Mouse (Mus musculus): ENCODE data around the gene Cdca7. TPM values are rescaled to one million over a fixed set of nuclear protein-coding genes. Genes with fewer than 3 reads are reported as not detected.

The Cdca7 gene
- polyA plus RNA-seq, 1 experiment from 2014 or later: 49.0 TPM

- Histone ChIP-seq H3K27ac (replicated peaks) (no peak overlapping the region), H3K36me3 (no peaks in the 10 kb centered on the region), H3K4me2 (peak overlapping the region; percentile 60), H3K9ac (no peak overlapping the region), H3K27me3 (replicated peaks) (no peaks in the 10 kb centered on the region; the same call in 1 of the 2 replicates), H3K4me1 (peaks cover 4% of the 10 kb centered on the region; the same call in 1 of the 2 replicates), H3K9me3 (no peaks in the 10 kb centered on the region), H3K4me3 (peak overlapping the region; percentile 24)
- ATAC-seq (ENCODE audit: extremely low read depth, insufficient number of reproducible peaks, low FRiP score, low TSS enrichment): no peak
- 27% methylated on average over 14 of the region's 14 CpGs for WGBS
Observed at GRCm38 (mm10) chr2:72493039-72493438, 17.1 kb downstream of the Cdca7 start.

DNA sequence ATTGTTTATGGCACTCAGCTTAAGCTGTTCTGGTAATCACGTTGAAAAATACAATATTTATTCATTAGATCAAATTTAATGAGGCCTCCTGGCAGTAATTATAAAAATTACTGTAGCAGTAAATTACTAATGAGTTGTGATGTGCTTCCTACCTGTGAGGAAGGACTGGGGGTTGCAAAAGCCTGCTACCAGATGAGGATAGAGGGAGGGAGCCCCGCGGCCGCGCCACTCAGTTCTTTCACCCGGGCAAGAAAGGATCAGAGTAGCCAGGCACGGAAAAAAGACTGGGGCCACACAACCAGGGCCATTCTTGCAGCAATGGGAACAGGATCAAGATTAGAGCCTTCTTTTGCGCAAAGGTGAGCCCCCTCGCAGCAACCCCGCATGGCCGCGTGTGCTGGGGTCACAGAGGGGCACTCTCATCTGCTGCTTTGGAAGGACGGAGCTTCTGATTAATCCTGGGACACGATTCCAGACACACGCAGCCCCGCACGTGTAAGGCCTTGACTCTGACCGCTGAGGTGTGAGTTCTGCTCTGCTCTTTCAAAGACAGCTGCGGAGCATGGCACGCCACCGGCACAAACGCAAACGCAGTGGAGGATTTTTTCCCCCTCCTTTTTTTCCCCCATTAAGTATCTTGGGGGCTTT is 23.2 kb downstream of the Cdca7 start:
- H3K9ac ChIP-seq: peak overlapping the region; percentile 44
- H3K27me3 ChIP-seq (replicated peaks): peaks cover 13% of the 10 kb centered on the region; the same call in 1 of the 2 replicates
- 6% methylated on average over 23 of the region's 23 CpGs for WGBS
- no peak for ATAC-seq (ENCODE audit: extremely low read depth, insufficient number of reproducible peaks, low FRiP score, low TSS enrichment)
- H3K4me1 ChIP-seq: peaks cover 5% of the 10 kb centered on the region
- no peaks in the 10 kb centered on the region for H3K36me3 ChIP-seq
- no peak overlapping the region for H3K27ac ChIP-seq (replicated peaks)
- H3K4me3 ChIP-seq: peak overlapping the region; percentile 20
- peak overlapping the region; percentile 61 for H3K4me2 ChIP-seq
- no peaks in the 10 kb centered on the region for H3K9me3 ChIP-seq

GRCm38 (mm10) chr2:72499782-72500411 is 23.9 kb downstream of the Cdca7 start:
- peak overlapping the region; percentile 61 for H3K4me2 ChIP-seq
- no peaks in the 10 kb centered on the region for H3K9me3 ChIP-seq
- peak overlapping the region; percentile 44; the same call in 1 of the 2 replicates for H3K9ac ChIP-seq
- peaks cover 5% of the 10 kb centered on the region for H3K4me1 ChIP-seq
- no peak overlapping the region for H3K27ac ChIP-seq (replicated peaks)
- peak overlapping the region; percentile 20; the same call in 1 of the 2 replicates for H3K4me3 ChIP-seq
- H3K36me3 ChIP-seq: no peaks in the 10 kb centered on the region
- 34% methylated on average over 8 of the region's 8 CpGs for WGBS
- ATAC-seq (ENCODE audit: extremely low read depth, insufficient number of reproducible peaks, low FRiP score, low TSS enrichment): no peak
- peaks cover 13% of the 10 kb centered on the region; the same call in 1 of the 2 replicates for H3K27me3 ChIP-seq (replicated peaks)

DNA sequence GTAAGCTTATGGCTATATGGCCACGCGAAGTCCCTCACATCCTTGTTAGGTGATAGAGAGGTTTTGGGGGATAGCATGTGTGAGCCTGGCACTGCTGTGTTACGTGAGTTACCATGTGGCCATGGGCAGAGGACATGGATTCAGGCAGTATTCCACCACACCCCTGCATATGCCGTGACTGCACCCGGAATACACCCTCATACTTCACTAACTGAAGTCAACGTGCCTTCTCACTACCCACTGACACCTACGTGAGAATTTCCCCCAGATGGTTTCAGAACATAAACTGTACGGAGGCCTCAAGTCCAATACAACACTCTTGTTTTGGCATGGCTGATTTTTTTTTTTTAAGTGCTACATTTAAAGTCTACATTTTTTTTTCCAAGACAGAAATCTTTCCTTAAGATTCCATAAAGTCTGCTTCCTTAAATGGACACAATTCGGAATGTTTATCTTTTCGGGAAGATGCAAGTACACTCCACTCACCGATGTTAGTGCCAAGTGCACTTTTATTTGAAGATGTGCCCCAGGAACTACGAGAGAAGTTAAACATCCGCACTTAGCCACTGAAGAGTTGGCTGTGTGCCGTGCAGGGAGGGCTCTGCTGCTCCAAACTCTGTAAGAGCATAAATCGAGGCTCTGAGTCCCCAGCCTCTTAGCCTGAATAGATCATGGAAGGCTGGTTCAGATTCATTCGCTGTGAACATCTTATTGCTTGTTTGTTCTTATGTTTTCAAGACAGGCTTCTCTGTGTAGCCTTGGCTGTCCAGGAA is 26.3 kb downstream of the Cdca7 start:
- Histone ChIP-seq H3K9me3 (no peaks in the 10 kb centered on the region), H3K27me3 (replicated peaks) (peaks cover 16% of the 10 kb centered on the region; the same call in 1 of the 2 replicates), H3K4me1 (peaks cover 9% of the 10 kb centered on the region), H3K4me3 (no peak overlapping the region), H3K27ac (replicated peaks) (no peak overlapping the region), H3K9ac (no peak overlapping the region), H3K4me2 (no peak overlapping the region), H3K36me3 (no peaks in the 10 kb centered on the region)
- 79% methylated on average over 16 of the region's 16 CpGs for WGBS
- ATAC-seq (ENCODE audit: extremely low read depth, insufficient number of reproducible peaks, low FRiP score, low TSS enrichment): no peak

DNA sequence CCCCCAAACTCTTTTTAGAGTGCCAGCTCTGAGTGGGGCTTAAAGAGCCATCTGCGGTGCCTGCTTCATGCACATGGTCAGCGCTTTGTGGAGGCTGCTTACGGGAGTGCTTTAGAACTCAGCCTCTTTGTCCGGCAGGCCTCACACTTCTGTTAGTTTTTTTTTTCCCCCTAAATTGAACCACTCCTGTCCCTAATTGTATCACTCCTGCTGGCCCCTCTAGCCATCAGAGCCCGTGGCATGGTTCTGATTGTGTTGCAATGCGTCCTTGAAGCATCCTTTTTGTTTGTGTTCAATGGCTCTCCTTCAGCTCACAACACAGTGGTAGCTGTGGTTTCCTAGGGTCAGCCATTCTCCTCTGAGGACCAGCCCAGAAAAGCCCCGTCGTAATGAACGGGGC is 27.7 kb downstream of the Cdca7 start:
- Histone ChIP-seq H3K27ac (replicated peaks) (no peak overlapping the region), H3K9me3 (no peaks in the 10 kb centered on the region), H3K4me3 (no peak overlapping the region), H3K4me1 (peaks cover 19% of the 10 kb centered on the region), H3K36me3 (no peaks in the 10 kb centered on the region), H3K4me2 (no peak overlapping the region), H3K27me3 (replicated peaks) (peaks cover 17% of the 10 kb centered on the region; the same call in 1 of the 2 replicates), H3K9ac (no peak overlapping the region)
- no peak for ATAC-seq (ENCODE audit: extremely low read depth, insufficient number of reproducible peaks, low FRiP score, low TSS enrichment)
- 68% methylated on average over 9 of the region's 9 CpGs for WGBS

DNA sequence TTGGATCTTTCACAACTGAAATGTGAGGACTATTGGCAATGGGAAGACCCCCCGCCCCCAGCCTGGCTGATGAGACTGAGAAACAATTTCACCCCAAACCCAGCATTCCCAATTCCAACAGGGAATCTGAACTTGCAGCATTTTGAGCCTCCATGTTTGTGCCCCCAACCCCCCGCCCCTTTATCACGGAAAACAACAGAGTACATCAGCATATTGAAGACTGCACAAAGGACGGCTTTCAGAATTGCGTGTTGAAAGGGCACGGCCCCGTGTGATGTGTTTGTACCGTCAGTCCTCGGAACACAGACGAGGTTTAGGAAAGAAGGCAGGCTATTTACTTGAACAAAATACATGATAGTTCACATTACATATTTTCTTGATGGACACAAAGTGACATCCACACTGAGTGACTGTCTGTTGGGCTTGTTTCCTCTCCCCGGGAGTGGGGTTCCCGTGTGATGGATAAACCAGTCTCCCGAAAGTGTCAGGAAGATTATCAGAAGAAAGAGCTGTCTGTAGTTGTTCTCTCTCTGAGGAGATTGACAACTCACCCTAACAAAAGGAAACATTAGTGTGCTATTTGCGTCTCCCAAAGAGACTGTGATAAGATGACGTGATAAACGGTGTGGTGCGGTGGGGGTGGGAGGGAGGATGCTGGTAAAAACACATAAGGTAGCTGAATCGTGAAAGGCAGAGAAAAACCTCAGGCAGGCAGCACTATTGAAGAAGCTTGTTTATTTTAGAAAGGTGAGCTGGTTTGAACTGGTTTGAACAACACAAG is 32.1 kb downstream of the Cdca7 start:
- no peak for ATAC-seq (ENCODE audit: extremely low read depth, insufficient number of reproducible peaks, low FRiP score, low TSS enrichment)
- Histone ChIP-seq H3K36me3 (no peaks in the 10 kb centered on the region), H3K9me3 (no peaks in the 10 kb centered on the region), H3K27ac (replicated peaks) (no peak overlapping the region), H3K9ac (peak overlapping the region; percentile 25; the same call in 1 of the 2 replicates), H3K4me2 (peak overlapping the region; percentile 62), H3K4me1 (peaks cover 17% of the 10 kb centered on the region), H3K4me3 (peak overlapping the region; percentile 21), H3K27me3 (replicated peaks) (peaks cover 17% of the 10 kb centered on the region)
- 22% methylated on average over 18 of the region's 18 CpGs for WGBS

- no peak overlapping the region for H3K4me2 ChIP-seq
- peaks cover 17% of the 10 kb centered on the region for H3K27me3 ChIP-seq (replicated peaks)
- peaks cover 17% of the 10 kb centered on the region for H3K4me1 ChIP-seq
- H3K36me3 ChIP-seq: no peaks in the 10 kb centered on the region
- no peak overlapping the region for H3K9ac ChIP-seq
- WGBS: 78% methylated on average over 8 of the region's 8 CpGs
- H3K9me3 ChIP-seq: no peaks in the 10 kb centered on the region
- no peak overlapping the region for H3K27ac ChIP-seq (replicated peaks)
- ATAC-seq (ENCODE audit: extremely low read depth, insufficient number of reproducible peaks, low FRiP score, low TSS enrichment): no peak
- H3K4me3 ChIP-seq: no peak overlapping the region
Observed at GRCm38 (mm10) chr2:72508891-72509290, 32.9 kb downstream of the Cdca7 start.

GRCm38 (mm10) chr2:72515526-72515925 is 39.6 kb downstream of the Cdca7 start:
- 58% methylated on average over 7 of the region's 7 CpGs for WGBS
- Histone ChIP-seq H3K4me3 (no peak overlapping the region), H3K4me1 (peaks cover 4% of the 10 kb centered on the region; the same call in 1 of the 2 replicates), H3K9me3 (no peaks in the 10 kb centered on the region), H3K9ac (no peak overlapping the region), H3K27ac (replicated peaks) (no peak overlapping the region), H3K27me3 (replicated peaks) (peaks cover 50% of the 10 kb centered on the region), H3K4me2 (no peak overlapping the region), H3K36me3 (no peaks in the 10 kb centered on the region)
- no peak for ATAC-seq (ENCODE audit: extremely low read depth, insufficient number of reproducible peaks, low FRiP score, low TSS enrichment)

GRCm38 (mm10) chr2:72515971-72516719 is 40.2 kb downstream of the Cdca7 start:
- Histone ChIP-seq H3K4me3 (no peak overlapping the region), H3K4me2 (peak overlapping the region; percentile 43)
- no peak for ATAC-seq (ENCODE audit: extremely low read depth, insufficient number of reproducible peaks, low FRiP score, low TSS enrichment)

GRCm38 (mm10) chr2:72516720-72517089 is 40.7 kb downstream of the Cdca7 start:
- no peak overlapping the region for H3K9ac ChIP-seq
- 23% methylated on average over 8 of the region's 8 CpGs for WGBS
- peaks cover 50% of the 10 kb centered on the region for H3K27me3 ChIP-seq (replicated peaks)
- no peaks in the 10 kb centered on the region for H3K36me3 ChIP-seq
- peak overlapping the region; percentile 43 for H3K4me2 ChIP-seq
- no peaks in the 10 kb centered on the region for H3K9me3 ChIP-seq
- no peak for ATAC-seq (ENCODE audit: extremely low read depth, insufficient number of reproducible peaks, low FRiP score, low TSS enrichment)
- H3K4me3 ChIP-seq: no peak overlapping the region
- no peak overlapping the region for H3K27ac ChIP-seq (replicated peaks)
- peaks cover 4% of the 10 kb centered on the region; the same call in 1 of the 2 replicates for H3K4me1 ChIP-seq

More at GRCm38 (mm10) chr2:72515971-72516719, 40.2 kb downstream of the Cdca7 start:
- 24% methylated on average over 17 of the region's 17 CpGs for WGBS
- Histone ChIP-seq H3K27me3 (replicated peaks) (peaks cover 50% of the 10 kb centered on the region), H3K9me3 (no peaks in the 10 kb centered on the region), H3K27ac (replicated peaks) (no peak overlapping the region), H3K36me3 (no peaks in the 10 kb centered on the region), H3K9ac (0 out of 2 replicates have a peak overlapping the region, but pooled peaks have one; percentile 6), H3K4me1 (peaks cover 4% of the 10 kb centered on the region; the same call in 1 of the 2 replicates)

Measured in heart, embryonic 13.5 days (tissue).